Mouse (Mus musculus): ENCODE measurements at regions not wholly inside any gene's neighbourhood (a gene's known extent, or its start where the extent isn't known, plus 50 kb on each side); places are given as distances from the start of the nearest gene placed in this dataset.

DNA sequence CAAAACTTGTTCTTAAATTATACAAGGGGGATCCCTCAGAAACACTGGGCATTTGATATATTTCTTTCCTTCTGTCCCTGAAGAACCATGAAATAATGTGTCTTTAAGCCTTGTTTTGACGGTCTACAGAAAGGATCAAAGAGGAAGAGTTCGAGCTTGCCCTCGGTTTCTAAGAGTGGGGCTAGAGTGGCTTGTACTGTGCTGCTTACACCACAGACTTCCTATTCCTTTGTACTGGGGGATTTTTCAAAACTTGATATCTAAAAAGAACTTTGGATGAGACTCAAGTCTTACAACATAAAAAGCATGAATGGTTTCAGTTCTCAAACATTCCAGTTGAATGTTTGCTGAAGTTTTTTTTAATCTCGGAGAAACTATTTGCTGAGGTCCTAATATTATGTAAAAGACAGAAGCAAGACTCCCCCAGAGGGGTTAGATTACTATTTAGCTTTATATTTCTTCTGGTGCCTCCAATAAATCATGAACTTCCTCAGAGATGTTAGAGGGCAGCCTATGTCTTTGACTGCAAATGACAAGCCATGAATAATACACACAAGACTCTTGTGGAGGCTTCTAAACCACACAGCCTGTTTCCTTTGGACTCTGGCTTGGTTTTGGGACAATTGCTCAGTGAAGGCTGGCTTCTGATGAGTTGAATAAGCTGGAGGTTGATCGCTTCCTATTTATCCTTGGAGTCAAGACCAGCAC lies 352.0 kb upstream of the Smim15 start:
- H3K9ac ChIP-seq (replicated peaks; ENCODE audit: low read depth, low read length), result no peak overlapping the region
- no peak overlapping the region for H3K4me2 ChIP-seq (replicated peaks; ENCODE audit: low read depth, low read length)
- no peaks in the 10 kb centered on the region for H3K9me3 ChIP-seq (ENCODE audit: control insufficient read depth, low read depth, low read length)
- ATAC-seq (ENCODE audit: insufficient number of reproducible peaks, insufficient read depth, low FRiP score, low read depth), result no peak
- H3K36me3 ChIP-seq (ENCODE audit: control insufficient read depth, insufficient read depth, low read length), result no peaks in the 10 kb centered on the region
- 64% methylated on average over 5 of the region's 5 CpGs for WGBS
- H3K4me1 ChIP-seq (ENCODE audit: control insufficient read depth, insufficient read depth, low read length), result no peaks in the 10 kb centered on the region
- H3K27ac ChIP-seq (ENCODE audit: low read length), result no peak overlapping the region
- H3K27me3 ChIP-seq (ENCODE audit: control insufficient read depth, insufficient read depth, low read length), result no peaks in the 10 kb centered on the region
- no peak overlapping the region for H3K4me3 ChIP-seq (ENCODE audit: low read depth, low read length)

DNA sequence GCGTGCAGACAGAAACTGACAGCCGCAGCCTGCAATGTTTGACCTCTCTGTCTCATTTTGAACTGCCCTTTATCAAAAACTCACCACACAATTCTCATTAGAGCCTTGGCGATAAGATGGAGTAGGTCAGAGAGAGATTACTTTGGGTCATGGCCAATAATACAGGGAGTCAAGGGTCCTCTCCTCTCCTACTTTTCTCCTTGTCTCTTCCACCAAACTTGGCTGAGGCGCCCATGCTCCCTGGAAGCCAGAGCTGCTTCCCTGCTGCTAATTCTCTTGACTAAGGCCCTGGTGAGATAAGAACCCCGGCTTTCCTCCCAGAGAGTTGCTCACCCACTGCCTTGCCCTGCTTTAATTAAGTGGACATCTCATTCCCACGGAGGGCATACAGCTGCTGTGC lies 355.3 kb upstream of the Smim15 start:
- H3K9ac ChIP-seq (replicated peaks; ENCODE audit: low read depth, low read length), result no peak overlapping the region
- no peak overlapping the region for H3K4me3 ChIP-seq (ENCODE audit: low read depth, low read length)
- H3K9me3 ChIP-seq (ENCODE audit: control insufficient read depth, low read depth, low read length), result no peaks in the 10 kb centered on the region
- 51% methylated on average over 6 of the region's 6 CpGs for WGBS
- H3K27ac ChIP-seq (ENCODE audit: low read length), result no peak overlapping the region
- no peaks in the 10 kb centered on the region for H3K4me1 ChIP-seq (ENCODE audit: control insufficient read depth, insufficient read depth, low read length)
- H3K27me3 ChIP-seq (ENCODE audit: control insufficient read depth, insufficient read depth, low read length), result no peaks in the 10 kb centered on the region
- ATAC-seq (ENCODE audit: insufficient number of reproducible peaks, insufficient read depth, low FRiP score, low read depth), result no peak
- no peaks in the 10 kb centered on the region for H3K36me3 ChIP-seq (ENCODE audit: control insufficient read depth, insufficient read depth, low read length)
- H3K4me2 ChIP-seq (replicated peaks; ENCODE audit: low read depth, low read length), result no peak overlapping the region

DNA sequence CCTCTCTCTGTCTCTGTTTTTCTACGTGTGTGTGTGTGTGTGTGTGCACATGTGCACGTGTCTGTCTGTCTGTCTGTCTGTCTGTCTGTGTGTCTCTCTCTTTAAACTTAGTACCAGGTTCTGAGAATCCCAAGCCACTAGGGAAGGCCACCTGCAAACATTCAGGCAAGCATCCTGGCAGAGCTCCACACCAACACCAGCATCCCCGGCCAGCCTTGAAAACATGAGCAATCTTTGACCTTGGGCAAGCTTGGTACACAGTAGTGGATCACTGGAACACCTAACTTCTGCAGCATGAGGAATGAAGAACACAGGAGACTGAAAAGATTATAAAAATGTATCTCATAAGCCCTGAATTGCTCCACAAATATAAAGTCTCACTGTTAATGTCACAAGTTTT lies 359.0 kb upstream of the Smim15 start:
- Histone ChIP-seq H3K9me3 (ENCODE audit: control insufficient read depth, low read depth, low read length) (no peaks in the 10 kb centered on the region), H3K4me3 (ENCODE audit: low read depth, low read length) (no peak overlapping the region), H3K36me3 (ENCODE audit: control insufficient read depth, insufficient read depth, low read length) (no peaks in the 10 kb centered on the region), H3K4me1 (ENCODE audit: control insufficient read depth, insufficient read depth, low read length) (no peaks in the 10 kb centered on the region), H3K9ac (replicated peaks; ENCODE audit: low read depth, low read length) (no peak overlapping the region), H3K4me2 (replicated peaks; ENCODE audit: low read depth, low read length) (no peak overlapping the region), H3K27ac (ENCODE audit: low read length) (no peak overlapping the region), H3K27me3 (ENCODE audit: control insufficient read depth, insufficient read depth, low read length) (no peaks in the 10 kb centered on the region)
- WGBS, result 72% methylated on average over 3 of the region's 3 CpGs
- no peak for ATAC-seq (ENCODE audit: insufficient number of reproducible peaks, insufficient read depth, low FRiP score, low read depth)

DNA sequence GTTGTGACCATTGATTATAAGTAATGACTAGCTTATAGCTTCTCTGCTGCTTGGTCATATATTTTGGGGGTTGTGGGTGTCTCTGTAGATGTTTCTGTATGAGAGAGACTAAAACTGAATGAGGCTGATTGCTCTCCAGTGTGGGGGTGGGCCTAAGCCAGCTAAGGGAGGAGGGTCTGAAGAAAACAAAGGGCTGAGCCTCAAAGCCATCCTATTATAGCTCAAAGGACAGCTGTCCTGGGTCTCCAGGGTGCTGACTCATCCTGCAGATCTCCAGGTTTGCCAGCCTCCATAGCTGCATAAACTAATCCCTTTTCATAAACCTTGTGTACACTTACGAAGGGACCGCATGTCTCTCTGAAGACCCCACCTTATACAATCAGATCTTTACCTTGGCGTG lies 360.3 kb upstream of the Smim15 start:
- H3K9me3 ChIP-seq (ENCODE audit: control insufficient read depth, low read depth, low read length), result no peaks in the 10 kb centered on the region
- H3K4me2 ChIP-seq (replicated peaks; ENCODE audit: low read depth, low read length), result no peak overlapping the region
- no peak overlapping the region for H3K4me3 ChIP-seq (ENCODE audit: low read depth, low read length)
- no peaks in the 10 kb centered on the region for H3K36me3 ChIP-seq (ENCODE audit: control insufficient read depth, insufficient read depth, low read length)
- no peak overlapping the region for H3K27ac ChIP-seq (ENCODE audit: low read length)
- no peak for ATAC-seq (ENCODE audit: insufficient number of reproducible peaks, insufficient read depth, low FRiP score, low read depth)
- no peak overlapping the region for H3K9ac ChIP-seq (replicated peaks; ENCODE audit: low read depth, low read length)
- H3K4me1 ChIP-seq (ENCODE audit: control insufficient read depth, insufficient read depth, low read length), result no peaks in the 10 kb centered on the region
- 64% methylated on average over 3 of the region's 3 CpGs for WGBS
- no peaks in the 10 kb centered on the region for H3K27me3 ChIP-seq (ENCODE audit: control insufficient read depth, insufficient read depth, low read length)

DNA sequence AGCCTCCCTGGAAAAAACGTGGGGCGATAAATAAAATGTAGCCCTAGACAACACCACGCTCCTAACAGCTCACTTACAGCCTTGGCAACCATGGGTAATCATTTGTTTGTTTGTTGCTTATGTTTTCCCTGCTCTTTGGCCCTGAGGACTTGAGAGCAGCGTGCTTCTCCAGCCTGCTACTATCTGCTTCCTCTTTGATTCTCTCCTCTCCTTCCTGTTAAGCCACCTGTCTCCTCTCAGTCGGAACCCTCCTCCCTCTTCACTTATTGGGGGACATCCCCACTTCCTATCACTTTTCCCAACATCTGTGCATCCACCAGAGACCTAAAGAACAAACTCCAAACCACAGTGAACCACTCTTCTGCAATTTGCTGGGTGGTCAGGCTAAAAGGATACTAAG lies 362.5 kb upstream of the Smim15 start:
- no peak for ATAC-seq (ENCODE audit: insufficient number of reproducible peaks, insufficient read depth, low FRiP score, low read depth)
- Histone ChIP-seq H3K4me1 (ENCODE audit: control insufficient read depth, insufficient read depth, low read length) (peaks cover 5% of the 10 kb centered on the region), H3K9me3 (ENCODE audit: control insufficient read depth, low read depth, low read length) (no peaks in the 10 kb centered on the region), H3K27me3 (ENCODE audit: control insufficient read depth, insufficient read depth, low read length) (no peaks in the 10 kb centered on the region), H3K27ac (ENCODE audit: low read length) (no peak overlapping the region), H3K9ac (replicated peaks; ENCODE audit: low read depth, low read length) (no peak overlapping the region), H3K4me3 (ENCODE audit: low read depth, low read length) (no peak overlapping the region), H3K4me2 (replicated peaks; ENCODE audit: low read depth, low read length) (no peak overlapping the region), H3K36me3 (ENCODE audit: control insufficient read depth, insufficient read depth, low read length) (no peaks in the 10 kb centered on the region)
- WGBS, result 77% methylated on average over 5 of the region's 5 CpGs

DNA sequence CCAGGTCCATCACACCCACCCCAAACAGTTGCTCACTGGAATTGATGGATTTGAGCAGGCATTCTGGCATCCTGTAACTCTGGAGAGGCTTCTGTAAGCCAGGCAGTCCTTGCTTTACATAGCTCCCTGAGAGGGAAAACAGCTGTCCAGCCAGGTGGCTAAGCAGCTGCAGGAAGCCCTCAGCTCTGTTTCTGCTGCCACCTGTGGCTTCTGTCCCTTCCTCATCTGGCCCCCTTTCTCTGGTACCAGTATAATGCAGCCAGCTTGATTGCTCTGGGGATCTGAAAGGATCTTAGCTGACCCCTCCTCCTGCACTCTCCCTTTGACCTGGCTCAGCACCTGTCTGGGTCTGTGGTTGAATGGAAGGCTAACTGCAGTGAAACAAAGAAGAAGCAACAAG lies 365.4 kb upstream of the Smim15 start:
- Histone ChIP-seq H3K9me3 (ENCODE audit: control insufficient read depth, low read depth, low read length) (no peaks in the 10 kb centered on the region), H3K4me2 (replicated peaks; ENCODE audit: low read depth, low read length) (no peak overlapping the region), H3K27me3 (ENCODE audit: control insufficient read depth, insufficient read depth, low read length) (no peaks in the 10 kb centered on the region), H3K4me1 (ENCODE audit: control insufficient read depth, insufficient read depth, low read length) (peaks cover 11% of the 10 kb centered on the region), H3K4me3 (ENCODE audit: low read depth, low read length) (no peak overlapping the region), H3K27ac (ENCODE audit: low read length) (no peak overlapping the region), H3K36me3 (ENCODE audit: control insufficient read depth, insufficient read depth, low read length) (no peaks in the 10 kb centered on the region), H3K9ac (replicated peaks; ENCODE audit: low read depth, low read length) (no peak overlapping the region)
- ATAC-seq (ENCODE audit: insufficient number of reproducible peaks, insufficient read depth, low FRiP score, low read depth), result no peak

DNA sequence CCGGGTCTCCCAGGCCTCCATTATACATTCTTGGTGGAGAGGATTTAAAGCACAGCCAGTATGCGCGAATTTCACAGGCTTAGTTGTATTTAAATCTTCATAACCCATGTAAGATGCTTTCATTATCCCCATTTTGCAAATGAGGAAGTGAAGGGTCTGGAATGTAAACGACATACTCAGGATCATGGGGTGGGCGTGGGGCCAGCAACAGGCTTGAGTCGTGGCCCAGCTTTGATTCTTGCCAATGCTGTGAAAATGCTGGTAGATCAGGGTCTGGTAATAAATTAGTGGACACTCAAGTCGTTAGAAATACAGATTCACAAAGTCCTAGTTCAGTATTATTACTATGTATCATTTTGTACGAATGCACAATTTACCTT lies 367.2 kb upstream of the Smim15 start:
- peaks cover 11% of the 10 kb centered on the region for H3K4me1 ChIP-seq (ENCODE audit: control insufficient read depth, insufficient read depth, low read length)
- no peak for ATAC-seq (ENCODE audit: insufficient number of reproducible peaks, insufficient read depth, low FRiP score, low read depth)
- H3K4me3 ChIP-seq (ENCODE audit: low read depth, low read length), result no peak overlapping the region
- H3K27ac ChIP-seq (ENCODE audit: low read length), result peak overlapping the region; percentile 57; the same call in 1 of the 2 replicates
- WGBS, result 44% methylated on average over 8 of the region's 8 CpGs
- no peaks in the 10 kb centered on the region for H3K9me3 ChIP-seq (ENCODE audit: control insufficient read depth, low read depth, low read length)
- no peak overlapping the region for H3K9ac ChIP-seq (replicated peaks; ENCODE audit: low read depth, low read length)
- no peaks in the 10 kb centered on the region for H3K36me3 ChIP-seq (ENCODE audit: control insufficient read depth, insufficient read depth, low read length)
- H3K27me3 ChIP-seq (ENCODE audit: control insufficient read depth, insufficient read depth, low read length), result no peaks in the 10 kb centered on the region
- no peak overlapping the region for H3K4me2 ChIP-seq (replicated peaks; ENCODE audit: low read depth, low read length)

DNA sequence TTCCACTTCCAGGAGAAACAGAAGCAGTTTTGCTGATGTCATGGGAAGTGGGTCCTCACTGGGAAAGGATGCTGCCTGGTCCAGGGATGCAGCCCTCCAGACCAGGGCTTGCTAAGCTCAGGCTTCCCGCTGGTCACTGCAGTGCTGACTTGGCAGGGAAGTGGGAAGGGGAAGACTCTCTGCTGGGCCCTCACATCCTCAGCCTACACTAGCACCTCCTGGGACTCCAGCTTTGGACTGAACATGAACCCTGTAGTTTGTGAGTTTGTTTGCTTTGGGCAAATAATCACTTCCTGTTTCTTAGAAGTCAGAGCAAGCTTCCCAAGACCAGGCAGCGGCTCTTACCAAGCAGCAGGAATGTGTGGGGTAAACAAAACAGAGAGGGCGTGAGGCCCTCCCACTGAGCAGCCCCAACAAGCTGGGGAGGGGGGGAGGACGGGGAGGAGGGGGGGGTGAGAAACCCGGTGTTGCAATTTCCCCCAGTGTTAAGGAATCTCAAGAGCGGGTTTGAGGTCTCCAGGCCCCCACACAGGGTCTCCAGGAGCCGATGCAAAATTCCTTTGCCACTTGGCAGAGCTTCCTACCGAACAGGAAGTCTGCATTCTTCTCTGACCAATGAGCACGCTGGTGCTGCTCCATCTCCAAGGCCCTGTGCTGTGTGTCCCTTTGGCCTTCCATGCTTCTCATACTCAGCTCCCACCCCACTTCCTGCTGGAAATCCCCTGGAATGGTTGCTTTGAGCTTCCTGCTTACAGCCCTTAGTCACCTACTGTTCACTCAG lies 367.7 kb upstream of the Smim15 start:
- Histone ChIP-seq H3K27me3 (ENCODE audit: control insufficient read depth, insufficient read depth, low read length) (no peaks in the 10 kb centered on the region), H3K27ac (ENCODE audit: low read length) (peak overlapping the region; percentile 57), H3K4me2 (replicated peaks; ENCODE audit: low read depth, low read length) (no peak overlapping the region), H3K4me1 (ENCODE audit: control insufficient read depth, insufficient read depth, low read length) (peaks cover 11% of the 10 kb centered on the region), H3K9me3 (ENCODE audit: control insufficient read depth, low read depth, low read length) (no peaks in the 10 kb centered on the region), H3K36me3 (ENCODE audit: control insufficient read depth, insufficient read depth, low read length) (no peaks in the 10 kb centered on the region), H3K9ac (replicated peaks; ENCODE audit: low read depth, low read length) (no peak overlapping the region), H3K4me3 (ENCODE audit: low read depth, low read length) (no peak overlapping the region)
- 9% methylated on average over 9 of the region's 9 CpGs for WGBS
- ATAC-seq (ENCODE audit: insufficient number of reproducible peaks, insufficient read depth, low FRiP score, low read depth), result peak; percentile 80

All from stomach, embryonic 14.5 days (tissue).